9 mouse cellular contexts compared by ENCODE assay signal in genomic region chr1:152600494-152600893, GRCm38 (mm10).
"Had no signal": no experiment of that assay in that cellular context is flagged by ENCODE, and none has a peak within 500 bp of the region (broad histone marks: within the 10 kb centered on the region; RNA-seq: fewer than 3 reads in every experiment).

No protein-coding gene starts in this region.

- H3K4me1 ChIP-seq: limb, embryonic 12.5 days; midbrain, embryonic 13.5 days had no signal

- H3K27ac ChIP-seq: layer of hippocampus, adult 2 months; limb, embryonic 12.5 days; liver, embryonic 12.5 days; midbrain, embryonic 13.5 days had no signal

- H3K36me3 ChIP-seq: limb, embryonic 12.5 days; liver, embryonic 12.5 days; midbrain, embryonic 13.5 days had no signal

- ATAC-seq: liver, embryonic 12.5 days; midbrain, embryonic 13.5 days had no signal

- H3K9me3 ChIP-seq: limb, embryonic 12.5 days; liver, embryonic 12.5 days; midbrain, embryonic 13.5 days had no signal

- H3K4me2 ChIP-seq: limb, embryonic 12.5 days; liver, embryonic 12.5 days; midbrain, embryonic 13.5 days had no signal

- DNase-seq: kidney, postnatal 4 days; lung, postnatal 36 days; right cerebral cortex, adult 18-20 months; right cerebral cortex, postnatal 25 days; thymus, postnatal 36 days had no signal

- H3K27me3 ChIP-seq: limb, embryonic 12.5 days; liver, embryonic 12.5 days; midbrain, embryonic 13.5 days had no signal

- H3K9ac ChIP-seq: limb, embryonic 12.5 days; liver, embryonic 12.5 days; midbrain, embryonic 13.5 days had no signal

- H3K4me3 ChIP-seq: layer of hippocampus, adult 2 months; limb, embryonic 12.5 days; liver, embryonic 12.5 days; midbrain, embryonic 13.5 days had no signal
